Mouse (Mus musculus) adrenal gland, postnatal 10 days (tissue): ENCODE results near the gene Pecam1. TPM values are rescaled to one million over a fixed set of nuclear protein-coding genes. Genes with fewer than 3 reads are reported as not detected.
"Not testable (repeated sequence)": the region's sequence is repeated elsewhere in the genome, so short reads cannot be mapped to it uniquely, and the experiment has no call there.

Experiments used
- DNase-seq: peaks from one replicate; pipeline ENCODE4 v3.0.0; 2021; ENCODE audit warnings: mixed read lengths
- long read RNA-seq, 2 experiments: library from polyadenylated mRNA; stranded (forward); transcript quantifications; one replicate each; pipeline ENCODE4 v2.0.0; 2021
- total RNA-seq, 2 experiments: library from RNA; stranded (reverse); gene quantifications; 2 replicates each; pipeline ENCODE4 v1.2.3; 2021

The Pecam1 gene
- 100 to 1,000 TPM; 131 to 146 TPM for total RNA-seq
- long read RNA-seq, experiment 1, transcript Pecam1-202 (15 exons, 3,283 nt): major isoform, 5 of 35 reads
- long read RNA-seq, experiment 1, partial matches to known transcripts: 10 of 35 reads
- long read RNA-seq, experiment 1, other reads (novel, unspliced or antisense): 10 of 35 reads
- long read RNA-seq, experiment 2, transcript Pecam1-203 (14 exons, 3,233 nt): major isoform, 12 of 32 reads
- long read RNA-seq, experiment 2, transcript Pecam1-202 (15 exons, 3,283 nt): minor isoform, 7 of 32 reads
- long read RNA-seq, experiment 2, partial matches to known transcripts: 4 of 32 reads
- long read RNA-seq, experiment 2, other reads (novel, unspliced or antisense): 5 of 32 reads

DNA sequence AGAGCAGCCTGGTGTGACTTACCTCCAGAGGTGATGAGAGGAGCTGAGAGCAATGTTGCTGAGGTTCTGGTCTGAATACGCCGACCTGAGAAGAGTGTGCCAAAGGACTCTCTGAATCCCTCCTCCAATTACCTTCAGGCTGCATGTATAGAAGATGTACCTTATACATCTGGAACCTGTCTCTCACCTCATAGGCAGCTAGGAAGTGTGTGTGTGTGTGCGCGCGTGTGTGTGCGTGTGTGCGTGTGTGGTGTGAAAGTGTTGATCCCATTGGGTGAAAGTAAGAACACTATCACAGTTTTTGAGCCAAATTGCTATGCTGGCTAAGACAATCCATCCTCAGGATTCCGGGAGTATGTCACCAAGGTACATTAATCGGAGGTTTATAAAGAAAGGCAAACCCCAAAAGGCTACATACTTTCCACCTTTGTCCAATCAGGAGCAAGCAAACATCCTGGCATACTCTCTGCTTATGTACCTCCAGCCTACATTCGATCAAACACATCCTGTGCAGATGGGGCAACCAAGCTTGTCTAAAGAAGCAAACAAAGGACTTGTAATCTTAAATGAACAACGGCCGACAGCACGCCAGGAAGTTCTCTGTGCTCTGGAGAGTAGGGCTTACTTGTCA, at the start of gene Pecam1:
Gene Pecam1, minus strand, starts transcription at position 508 of the 631 bp plus-strand sequence.
- DNase-seq: no peak

DNA sequence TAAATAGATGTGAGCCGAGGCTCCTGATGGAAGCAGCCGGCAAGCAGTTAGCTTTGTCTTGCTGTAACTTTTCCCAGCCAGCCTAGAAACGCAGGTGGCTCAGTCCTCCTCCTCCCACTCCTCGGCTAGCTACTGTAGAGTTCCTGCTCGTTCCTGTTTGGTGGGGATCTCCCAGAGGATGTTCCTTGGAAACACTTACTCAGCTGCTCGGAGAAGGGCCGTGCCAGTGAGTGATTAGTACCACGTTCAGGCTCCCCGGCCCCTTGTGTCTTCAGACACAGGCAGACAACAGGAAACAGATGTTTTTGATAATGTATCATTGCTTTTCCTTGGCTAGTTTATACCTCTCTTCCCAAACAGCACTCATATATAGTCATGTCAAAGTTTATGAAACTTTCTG, 45.3 kb upstream of the Pecam1 start:
- DNase-seq: no peak

DNA sequence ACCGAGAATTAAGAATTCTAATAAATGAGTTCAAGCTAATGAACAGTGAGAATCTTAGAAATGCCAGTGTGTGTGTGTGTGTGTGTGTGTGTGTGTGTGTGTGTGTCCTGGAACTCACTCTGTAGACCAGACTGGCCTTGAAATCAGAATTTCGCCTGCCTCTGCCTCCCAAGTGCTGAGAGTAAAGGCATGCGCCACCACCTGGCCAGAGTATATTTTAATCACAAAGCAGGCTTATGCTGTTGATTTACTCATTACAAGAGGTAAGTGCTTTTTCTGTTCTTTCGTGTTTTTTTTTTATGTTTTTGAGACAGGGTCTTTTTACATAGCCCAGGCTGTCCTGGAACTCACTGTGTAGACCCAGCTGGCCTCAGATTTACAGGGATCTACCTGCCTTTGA, 43.4 kb upstream of the Pecam1 start:
- no peak for DNase-seq

DNA sequence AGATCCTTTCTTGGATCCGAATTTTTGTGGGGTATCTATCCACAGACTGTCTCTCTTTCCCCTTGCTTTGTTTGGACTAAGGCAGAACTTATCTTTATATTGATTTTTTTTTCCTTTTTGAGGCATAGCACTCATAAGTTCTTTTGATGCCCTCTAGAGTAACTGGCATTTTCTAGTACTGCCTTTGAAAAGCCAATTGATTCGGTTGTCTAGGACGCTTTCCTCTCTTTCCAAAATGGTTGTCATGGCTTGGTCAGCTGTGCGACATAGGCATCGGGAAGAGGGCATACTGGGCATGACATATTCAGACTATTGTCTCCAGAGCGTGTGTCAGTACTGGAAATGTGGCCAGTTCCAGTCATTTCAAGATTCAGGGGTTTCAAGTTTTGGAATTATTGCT, 39.2 kb upstream of the Pecam1 start:
- peak; percentile 18 for DNase-seq

DNA sequence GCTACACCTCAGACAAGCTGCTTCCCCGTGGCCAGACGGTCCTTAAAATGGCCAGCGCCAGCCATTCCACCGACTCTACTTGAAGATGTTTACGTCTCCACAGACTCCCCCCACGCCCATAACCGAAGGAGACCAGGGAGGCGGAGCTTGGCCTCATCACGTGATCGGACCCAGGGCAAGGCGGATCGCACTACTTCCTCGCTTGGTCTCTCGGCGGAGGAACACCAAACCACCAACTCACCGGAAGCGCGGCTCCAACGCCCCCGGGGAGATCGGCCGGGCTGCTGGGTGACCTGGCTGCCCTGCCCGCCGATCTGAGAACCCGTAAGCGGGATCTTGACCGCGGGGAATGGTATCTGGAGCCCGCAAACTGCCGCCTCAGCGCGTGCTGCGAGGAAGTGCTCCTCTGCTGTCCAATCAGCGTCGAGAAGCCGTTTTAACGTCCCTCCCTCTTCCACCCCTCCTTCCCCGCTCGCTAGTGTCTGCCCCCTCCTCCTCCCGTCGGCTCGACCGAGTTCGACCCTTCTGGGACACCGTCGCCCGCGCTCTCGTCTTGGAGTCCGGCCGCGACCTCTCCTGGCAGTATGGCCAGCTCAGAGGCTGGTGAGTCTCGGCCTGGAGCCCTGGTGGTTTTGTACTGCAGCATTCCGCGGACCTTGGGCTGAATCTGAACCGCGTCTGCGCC, 38.5 kb upstream of the Pecam1 start, which contains the start of the genes Ddx5 and Cep95:
Gene Ddx5, minus strand, starts transcription at position 411 of the 685 bp plus-strand sequence.
Gene Cep95, plus strand, starts transcription at position 478 of the 685 bp plus-strand sequence.
- peak; percentile 96 for DNase-seq

DNA sequence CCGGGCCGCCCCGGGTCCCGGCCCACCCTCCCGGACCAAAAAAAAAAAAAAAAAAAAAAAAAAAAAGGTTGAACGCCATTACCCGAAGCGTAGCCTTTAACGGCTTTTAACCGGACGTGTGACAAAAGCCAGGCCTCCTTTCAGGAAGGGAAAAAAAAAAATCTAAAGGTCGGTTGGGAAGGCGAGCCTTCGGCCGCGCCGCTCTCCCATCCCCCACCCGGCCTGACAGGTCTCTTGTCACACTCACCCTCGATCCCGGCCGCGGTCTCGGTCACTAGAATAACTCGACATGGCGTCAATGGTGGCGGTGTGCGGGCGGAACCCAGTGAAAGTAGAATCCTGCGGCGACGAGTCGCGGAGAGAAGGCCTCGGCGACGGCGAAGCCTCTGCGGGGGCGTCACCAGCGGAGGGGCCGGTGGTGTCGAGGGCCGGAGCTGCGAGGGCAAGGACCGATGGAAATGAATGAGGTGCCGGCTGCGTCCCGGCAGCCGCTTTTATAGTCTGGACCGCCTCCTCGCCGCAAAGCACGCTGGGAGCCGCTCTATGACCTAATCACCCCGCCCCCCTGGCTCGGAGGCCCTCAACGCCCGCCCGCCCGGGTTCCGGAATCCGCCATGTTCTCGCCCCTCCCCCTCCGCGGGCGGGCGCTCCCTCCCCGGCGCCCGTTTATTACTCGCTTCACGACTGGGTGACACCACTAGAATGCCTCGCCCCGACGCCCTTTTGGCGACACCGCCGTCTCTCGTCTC, 37.8 kb upstream of the Pecam1 start:
- peak; percentile 100 for DNase-seq

DNA sequence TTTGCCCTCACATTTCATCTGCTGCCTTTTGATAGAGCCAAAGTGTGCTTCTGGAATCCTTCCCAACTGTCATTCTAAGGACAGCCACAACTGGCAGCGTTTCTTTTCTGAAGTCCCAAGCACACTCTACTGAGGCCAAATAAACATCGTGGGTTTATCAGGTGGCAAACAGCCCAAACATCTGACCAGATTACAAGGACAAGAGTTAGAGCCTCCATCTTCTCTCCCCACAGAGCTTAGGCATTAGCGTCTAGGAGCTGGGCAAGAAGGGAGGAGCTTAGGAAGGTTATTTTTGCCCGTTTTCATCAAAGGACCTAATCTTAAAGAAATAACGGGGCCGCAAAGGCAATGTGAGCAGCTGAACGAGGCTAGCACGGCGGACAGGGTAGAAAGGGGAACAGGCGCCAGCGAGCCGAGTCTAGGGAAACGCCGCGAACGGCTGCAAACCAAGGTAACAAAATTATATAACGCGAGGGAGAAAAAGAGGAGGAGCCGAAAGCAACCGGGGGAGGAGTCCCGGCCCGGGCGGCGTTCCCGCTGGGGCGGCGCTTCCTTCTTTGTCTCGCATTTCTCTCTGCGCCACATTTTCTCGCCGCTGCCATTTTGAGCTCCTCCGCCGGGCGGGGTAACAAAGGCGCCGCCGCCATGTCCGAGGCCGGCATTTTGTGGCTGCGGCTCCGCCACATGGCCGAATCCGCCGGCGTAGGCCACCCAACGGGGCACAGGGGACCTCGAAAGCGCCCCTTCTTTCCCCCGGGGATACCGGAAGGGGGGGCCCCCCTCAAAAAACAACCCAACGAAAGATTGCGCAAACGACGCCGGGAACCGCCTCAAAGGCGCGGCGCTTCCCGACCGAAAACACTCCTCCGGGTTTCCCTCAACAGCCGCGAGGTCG, 37.0 kb upstream of the Pecam1 start:
- DNase-seq: peak; percentile 95

DNA sequence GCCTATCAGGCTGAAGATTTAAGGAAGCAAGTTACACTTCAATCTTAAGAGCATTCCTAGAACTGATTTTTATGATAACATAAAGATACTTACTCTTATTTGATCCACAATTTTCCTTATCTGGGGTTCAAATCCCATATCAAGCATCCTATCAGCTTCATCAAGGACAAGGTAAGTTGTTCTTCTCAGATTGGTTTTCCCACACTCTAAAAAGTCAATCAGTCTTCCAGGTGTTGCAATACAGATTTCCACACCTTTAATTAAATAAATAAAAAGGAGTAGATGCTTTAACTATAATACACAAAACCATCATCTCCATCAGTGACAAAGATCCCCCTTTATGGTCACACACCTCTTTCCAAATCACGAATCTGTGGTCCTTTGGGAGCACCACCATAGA, 34.6 kb upstream of the Pecam1 start:
- no peak for DNase-seq

DNA sequence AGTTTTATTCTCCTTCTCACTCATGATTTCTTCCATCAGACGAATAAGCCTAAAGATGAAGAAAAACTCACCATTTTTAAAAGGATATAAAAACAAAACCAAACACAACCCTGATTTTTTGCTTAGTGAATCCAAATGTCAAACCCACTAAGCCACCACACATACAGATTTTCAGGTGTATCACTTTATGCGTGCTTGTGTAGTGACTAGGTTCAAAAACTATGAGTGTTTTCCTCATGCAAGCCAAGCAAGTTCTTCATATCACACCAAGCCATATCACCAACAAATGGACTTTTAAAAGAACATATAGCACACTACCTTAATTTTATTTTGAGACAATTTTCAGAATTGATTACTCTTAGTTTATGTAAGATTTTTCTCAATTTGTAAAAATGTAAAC, 34.0 kb upstream of the Pecam1 start:
- DNase-seq: no peak

DNA sequence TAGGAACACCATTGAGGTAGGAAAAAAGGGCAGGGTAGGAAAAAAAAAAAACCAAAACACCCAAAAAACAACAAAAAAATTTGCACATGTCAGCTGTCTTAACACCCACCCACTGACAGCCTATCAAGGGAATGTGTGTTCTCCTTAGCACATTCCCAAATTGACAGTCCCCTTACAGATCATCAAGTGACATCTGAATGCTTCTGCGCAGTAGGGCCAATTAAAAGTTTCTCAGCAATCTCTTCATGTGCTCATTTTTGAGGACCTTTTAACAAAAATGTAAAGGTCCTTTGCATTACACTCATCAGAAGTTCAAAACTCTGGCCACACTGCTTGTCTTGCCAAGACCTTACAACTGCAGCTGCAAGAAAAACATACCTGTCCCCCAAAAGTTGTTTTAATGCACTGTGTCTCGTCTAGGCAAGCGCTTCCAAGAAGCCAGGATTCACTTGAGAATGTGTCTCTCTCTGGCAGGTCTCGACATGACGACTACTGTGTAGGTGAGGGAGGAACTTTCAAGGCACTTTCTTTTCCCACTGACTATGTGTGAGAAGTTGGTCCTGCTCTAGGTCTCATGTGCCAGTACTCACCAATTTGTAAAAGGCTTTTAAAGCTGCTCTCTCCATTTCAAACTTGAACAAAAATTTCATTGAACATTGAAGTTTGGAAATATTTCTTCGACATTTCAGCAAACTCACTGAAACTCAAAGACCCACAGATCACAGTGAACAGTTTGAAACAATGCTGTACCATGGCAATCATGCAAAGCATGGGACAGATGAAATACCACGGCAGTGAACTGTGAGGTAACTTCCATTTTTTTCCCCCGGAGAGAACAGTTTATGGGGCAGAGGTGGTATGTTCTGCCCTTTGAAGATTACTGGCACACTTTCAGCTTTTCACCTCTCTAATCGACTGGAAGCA, 32.7 kb upstream of the Pecam1 start:
- no peak for DNase-seq

DNA sequence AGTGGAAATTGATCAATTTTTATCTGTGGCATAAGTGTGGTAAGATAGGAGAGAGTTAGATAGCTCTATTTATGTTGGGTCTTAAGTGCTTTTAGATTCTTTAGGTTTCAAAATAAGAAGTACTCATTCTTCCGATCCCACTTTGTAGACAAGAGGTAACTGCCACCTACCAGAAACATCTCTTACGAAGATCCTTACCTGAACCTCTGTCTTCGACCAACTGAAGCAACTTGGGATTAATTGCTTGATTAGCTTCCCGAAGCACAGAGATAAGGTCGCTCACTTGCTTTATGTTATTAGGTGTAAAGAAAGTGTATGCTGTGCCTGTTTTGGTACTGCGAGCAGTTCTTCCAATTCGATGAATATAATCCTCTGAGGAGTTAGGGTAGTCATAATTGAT, 31.8 kb upstream of the Pecam1 start:
- not testable (repeated sequence) for DNase-seq

DNA sequence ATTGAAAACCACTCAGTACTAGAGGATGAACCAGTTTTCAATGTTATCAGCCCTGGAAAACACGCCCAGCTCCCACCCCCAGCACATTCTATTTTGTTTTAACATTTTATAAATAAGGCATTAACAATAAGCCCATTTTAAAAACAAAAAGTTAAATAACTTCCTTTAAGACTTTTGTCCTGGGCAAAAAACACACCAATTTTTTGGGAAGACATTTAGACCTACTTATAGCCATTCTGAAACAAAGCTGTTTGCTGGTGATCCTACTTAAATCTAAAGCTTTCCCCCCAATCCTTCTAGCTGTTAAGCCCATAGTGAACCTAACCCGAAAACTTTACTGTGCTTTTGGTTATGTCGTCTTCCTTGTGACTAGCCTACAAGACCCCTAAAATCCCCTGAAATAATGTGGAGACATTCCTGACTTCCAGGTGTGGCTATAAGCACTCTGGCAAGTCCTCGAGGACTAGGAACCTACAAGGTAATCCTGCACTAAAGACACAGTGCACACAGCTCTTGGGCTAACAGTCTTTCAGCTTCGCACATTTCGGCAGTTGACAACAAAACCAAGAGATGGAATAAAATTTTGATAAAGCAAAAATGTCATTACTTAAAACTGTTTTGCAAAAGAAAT, 30.3 kb upstream of the Pecam1 start:
- DNase-seq: no peak

DNA sequence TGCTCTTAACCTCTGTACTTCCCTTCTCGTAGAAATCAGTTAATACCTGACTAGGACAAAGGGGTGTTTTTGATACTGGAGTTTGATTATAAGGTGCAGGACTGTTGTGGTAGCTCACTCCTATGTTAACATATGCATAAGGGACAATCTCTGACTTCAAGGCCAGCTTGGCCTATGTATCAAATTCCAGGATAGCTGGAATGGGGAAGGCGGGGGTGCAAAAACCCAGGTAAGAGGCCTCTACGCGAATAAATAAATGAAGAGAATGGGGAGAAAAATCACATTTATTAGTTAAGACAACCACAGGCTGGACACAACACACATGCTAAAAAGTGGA, 29.6 kb upstream of the Pecam1 start:
- DNase-seq: no peak

DNA sequence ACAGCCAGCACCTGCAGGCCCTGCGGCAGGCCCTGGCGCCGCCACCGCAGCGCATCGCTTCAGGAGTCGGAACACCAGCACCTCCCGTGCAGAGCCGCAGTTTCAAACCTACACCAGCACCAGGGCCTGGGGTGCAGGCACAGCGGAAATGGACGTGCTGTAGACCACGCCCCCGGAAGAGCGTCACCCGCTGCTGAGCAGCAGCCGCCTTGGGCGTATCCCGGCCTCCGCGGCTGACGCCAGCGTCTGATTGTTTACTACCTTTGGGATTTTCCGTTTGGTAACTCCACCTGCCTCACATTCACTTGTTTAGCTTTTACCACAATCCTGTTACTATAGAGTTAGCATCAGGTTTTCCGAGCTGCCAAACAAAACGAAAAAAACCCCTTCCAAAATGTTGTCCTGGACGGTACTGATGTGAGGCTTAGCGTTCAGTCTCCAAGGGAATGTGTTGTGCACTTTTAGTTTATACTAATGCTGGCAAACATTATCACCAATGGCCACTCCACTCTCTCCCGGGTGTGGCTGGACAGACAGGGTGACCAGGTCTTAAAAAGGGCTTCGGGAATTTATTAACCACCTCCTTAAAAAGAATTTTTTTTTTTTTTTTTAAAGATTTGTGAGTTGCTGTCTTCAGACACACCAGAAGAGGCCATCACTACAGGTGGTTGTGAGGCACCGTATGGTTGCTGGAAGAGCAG, 29.1 kb upstream of the Pecam1 start, which contains the start of gene Polg2:
Gene Polg2, minus strand, starts transcription at position 150 of the 701 bp plus-strand sequence.
- peak; percentile 95 for DNase-seq

DNA sequence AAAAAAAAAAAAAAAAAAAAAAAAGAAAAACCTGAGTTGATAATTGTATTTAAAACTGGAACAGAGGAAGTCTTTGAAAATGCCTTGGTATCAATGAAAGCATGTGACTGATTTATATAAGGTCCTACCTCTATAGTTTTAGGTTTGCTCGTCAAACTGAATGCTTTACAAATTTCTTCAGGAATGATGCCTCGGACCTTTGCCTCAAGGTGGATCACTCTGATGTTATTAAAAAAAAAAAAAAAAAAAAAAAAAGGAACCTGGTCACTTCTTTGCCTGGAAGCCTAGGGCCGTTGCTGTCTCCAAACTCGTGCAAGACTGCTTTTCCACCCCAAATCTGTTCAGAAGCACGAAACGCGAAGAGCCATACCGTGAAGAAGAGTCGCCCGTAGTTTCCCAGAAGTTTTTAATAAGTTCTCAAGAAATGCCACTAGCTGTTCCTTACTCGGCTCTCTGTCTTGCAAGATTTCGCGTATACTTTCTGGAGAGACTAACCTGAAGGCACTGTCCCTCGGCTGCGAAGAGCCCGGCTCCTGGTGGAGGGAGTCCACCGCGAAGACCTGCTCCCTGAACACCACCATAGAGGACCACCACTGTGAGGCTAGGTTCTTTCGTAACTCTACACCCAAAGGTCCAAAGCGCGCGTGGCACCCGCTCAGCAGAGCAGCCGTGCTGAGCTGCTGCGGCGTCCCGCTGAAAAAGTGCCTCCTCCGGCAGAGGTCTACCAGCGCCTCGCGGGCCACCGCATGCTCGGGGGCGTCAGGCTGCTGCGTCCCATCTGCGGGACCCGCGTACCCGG, 28.4 kb upstream of the Pecam1 start:
- DNase-seq: no peak

DNA sequence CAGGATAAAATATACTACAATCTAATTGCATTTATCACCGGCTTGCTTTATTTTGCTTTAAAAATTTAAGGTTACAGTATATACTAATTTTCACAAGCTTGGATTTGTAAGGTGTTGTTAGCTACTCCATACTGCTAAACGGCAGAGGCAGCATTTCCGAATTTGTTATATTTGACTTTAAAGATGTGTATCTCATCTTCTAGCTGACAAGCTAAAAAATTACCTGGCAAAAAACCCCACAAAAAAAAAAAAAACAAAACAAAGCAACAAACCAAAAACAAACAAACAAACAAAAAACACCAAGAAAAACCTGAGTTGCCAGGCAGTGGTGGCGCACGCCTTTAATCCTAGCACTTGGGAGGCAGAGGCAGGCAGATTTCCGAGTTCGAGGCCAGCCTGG, 27.7 kb upstream of the Pecam1 start:
- DNase-seq: no peak

DNA sequence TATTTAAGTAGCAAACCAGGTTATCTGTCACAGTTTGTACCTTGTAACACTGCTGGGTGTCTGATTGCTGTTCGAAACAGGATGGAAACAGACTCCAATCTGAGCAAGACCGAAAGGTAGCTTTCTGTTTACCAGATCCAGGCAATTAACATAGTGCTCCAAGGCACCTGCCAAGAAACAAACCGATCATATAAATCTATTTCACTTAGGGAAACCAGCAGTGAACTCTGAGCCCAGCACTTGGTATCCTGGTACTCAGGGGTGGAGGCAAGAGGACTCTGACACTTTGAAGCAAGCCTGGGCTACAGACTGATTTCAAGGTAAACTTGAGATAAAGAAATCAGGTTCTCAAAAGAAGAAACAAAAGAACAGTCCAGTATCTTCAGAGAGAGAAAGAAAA, 27.0 kb upstream of the Pecam1 start:
- no peak for DNase-seq

DNA sequence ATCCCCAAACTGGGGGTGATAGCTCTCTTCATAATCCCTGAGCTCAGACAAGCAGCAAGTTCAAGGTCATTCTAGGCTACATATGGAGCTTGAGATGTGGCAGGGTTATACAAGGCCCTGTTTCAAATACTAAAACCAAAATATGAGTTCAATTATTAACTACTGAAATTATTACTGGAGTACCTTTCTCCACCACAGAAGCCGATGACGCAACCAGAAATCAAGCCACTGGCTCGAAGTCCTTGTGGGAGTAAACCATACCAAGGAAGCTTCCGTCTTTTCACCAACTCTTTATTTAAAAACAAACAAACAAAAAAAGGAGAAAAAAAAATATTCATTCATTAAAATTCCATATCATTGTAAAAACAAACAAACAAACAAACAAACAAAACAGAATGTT, 26.5 kb upstream of the Pecam1 start:
- no peak for DNase-seq
